Mouse (Mus musculus) kidney, postnatal 10 days (tissue): ENCODE data around the gene Gid8.
A peak's percentile ranks its signal among the peaks of the same experiment; 100 is the strongest.

Experiments used
- DNase-seq: peaks from one replicate; pipeline ENCODE4 v3.0.0; 2021; ENCODE audit warnings: mixed read lengths

Gid8 gene

GRCm38 (mm10) chr2:180754976-180755688 lies 45.2 kb downstream of the Gid8 start:
- DNase-seq, result no peak

GRCm38 (mm10) chr2:180755896-180756295 lies 46.0 kb downstream of the Gid8 start:
- DNase-seq, result peak; percentile 87

GRCm38 (mm10) chr2:180756786-180757185 lies 46.9 kb downstream of the Gid8 start:
- DNase-seq, result no peak

GRCm38 (mm10) chr2:180758513-180759263 lies 48.8 kb downstream of the Gid8 start:
- DNase-seq, result no peak

- no peak for DNase-seq
These were observed 55.1 kb downstream of the Gid8 start for GRCm38 (mm10) chr2:180764986-180765385.

- DNase-seq, result no peak
These were observed 55.8 kb downstream of the Gid8 start for GRCm38 (mm10) chr2:180765713-180766112.
